Mouse (Mus musculus) right cerebral cortex, postnatal 4 days (tissue): ENCODE data around the gene Daam1.
"Not testable (repeated sequence)": the region's sequence is repeated elsewhere in the genome, so short reads cannot be mapped to it uniquely, and the experiment has no call there.

Experiments used
- DNase-seq: peaks from one replicate; pipeline ENCODE4 v3.0.0-alpha.2; 2022

The Daam1 gene

DNA sequence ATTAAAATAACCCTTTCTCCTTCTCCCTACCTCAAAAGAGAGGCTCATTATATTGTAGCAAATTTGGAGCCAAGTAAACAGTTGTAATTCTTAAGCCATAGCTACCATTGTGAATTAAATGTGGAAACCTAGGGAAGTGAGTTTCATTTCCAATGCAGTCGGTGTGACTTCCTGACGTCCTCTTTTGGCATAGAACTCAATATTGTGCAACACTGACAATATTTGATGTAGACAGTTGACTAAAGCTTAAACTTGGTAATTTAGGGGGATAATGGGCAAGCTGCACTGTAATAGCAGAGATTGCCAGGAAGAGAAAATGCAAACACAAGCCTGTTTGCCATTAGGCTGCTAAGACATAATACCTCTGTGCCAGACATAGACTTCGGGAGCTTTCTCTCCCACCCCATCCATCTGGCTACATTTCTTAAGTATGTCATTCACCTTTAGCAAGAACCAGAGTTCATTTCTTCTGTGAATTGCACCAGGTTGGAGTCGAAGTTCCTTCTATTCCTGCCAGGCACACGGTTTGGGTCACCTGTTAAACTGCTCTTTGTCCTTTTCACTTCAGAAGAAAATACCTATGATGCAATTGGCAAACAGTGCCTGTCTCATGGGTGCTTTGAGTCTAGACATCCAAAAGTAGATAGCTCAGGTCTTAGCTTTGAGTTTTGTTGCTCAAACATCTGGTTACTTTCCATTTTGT, 5.2 kb downstream of the Daam1 start:
- DNase-seq = no peak

GRCm38 (mm10) chr12:71836776-71837175, 5.9 kb downstream of the Daam1 start:
- no peak for DNase-seq

- DNase-seq = no peak
Measured at GRCm38 (mm10) chr12:71837576-71837975, 6.7 kb downstream of the Daam1 start.

- DNase-seq = no peak
Measured at GRCm38 (mm10) chr12:71838230-71838629, 7.4 kb downstream of the Daam1 start.

DNA sequence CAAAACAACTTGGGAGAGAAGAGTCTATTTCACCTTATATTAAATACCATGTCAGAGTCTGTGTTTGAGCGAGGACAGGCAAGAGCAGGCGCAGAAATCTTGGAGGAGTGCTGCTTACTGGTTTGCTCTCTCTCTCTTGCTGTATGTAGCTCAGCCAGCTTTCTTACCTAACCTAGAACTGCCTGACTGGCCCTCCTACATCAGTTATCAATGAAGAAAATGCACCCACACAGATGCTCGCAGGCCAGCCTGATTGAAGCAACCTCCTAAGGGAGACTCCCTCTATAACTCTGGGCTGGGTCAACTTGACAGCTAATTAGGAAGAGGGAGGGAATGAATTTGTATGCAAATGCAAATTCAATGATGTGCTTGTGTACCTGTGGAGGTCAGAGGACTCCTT, 8.8 kb downstream of the Daam1 start:
- DNase-seq = no peak

DNA sequence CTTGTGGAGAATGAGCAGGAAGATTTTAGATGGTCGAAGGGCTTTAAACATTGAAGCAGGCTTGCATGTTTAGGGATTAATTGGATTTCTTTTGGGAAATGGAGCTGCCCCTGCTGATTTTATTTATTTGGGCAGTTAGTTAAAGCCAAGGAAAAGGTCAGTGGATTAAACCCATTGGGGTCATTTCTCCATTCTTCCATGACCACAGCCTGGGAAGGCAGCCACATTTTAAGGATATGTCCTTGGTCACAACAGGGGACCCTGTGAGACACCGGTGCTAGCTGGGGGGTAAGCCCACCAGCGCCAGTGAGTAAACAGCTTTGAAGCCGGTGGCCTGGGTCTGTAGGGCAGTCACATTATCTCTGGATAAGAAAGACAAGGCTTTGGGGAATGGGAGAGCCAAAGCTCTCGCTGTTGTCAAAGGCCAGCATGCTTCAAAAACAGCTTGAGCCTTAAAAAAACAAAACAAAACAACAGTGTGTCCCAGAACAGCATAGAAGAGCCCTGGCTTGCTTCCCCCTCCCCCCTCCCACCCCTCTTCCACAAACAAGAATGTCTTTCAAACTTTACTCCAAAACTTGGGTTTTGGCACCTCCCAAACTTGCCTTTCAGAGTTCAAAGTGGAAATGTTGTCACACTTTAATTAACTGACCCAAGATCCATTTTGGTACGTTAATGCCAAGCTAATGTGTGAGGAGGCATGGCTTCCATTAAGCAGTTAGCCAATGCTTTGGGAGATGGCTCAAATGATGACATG, 9.7 kb downstream of the Daam1 start:
- no peak for DNase-seq

DNA sequence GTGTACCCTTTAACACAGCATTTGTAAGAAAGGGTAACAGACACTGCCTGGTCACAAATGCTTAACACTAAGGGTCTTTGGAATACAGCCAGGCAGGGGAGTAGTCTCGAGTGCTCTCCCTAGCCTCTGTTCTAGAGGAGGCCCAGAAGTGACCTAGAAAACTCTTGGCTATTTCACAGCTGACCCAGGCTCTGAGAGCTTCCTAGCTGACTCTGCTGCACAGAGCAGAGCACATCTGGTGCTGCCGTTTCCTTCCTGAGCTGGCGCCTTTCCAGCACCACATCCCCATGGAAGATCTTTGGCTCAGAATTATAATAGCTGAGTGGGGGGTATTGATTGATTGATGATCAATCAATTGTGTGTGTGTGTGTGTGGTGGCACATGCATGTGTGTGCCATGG, 11.1 kb downstream of the Daam1 start:
- DNase-seq = no peak

DNA sequence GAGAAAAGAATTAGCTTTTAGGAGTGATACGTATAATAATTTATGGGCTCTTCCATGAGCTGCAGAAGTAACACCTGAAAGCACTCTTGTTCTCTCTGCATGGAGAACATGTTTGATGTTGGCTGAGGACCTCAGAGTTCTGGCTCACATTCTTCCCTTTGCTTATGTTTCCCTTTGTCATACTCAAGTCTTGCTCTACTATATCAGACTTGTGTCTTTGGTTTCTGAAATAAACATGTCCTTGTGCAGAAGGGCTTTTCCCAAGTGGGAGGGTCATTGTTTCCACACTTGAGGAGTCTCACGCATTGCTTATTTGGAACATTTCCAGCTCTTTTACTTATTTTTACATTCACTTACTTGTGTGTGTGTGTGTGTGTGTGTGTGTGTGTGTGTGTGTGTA, 11.7 kb downstream of the Daam1 start:
- no peak for DNase-seq

DNA sequence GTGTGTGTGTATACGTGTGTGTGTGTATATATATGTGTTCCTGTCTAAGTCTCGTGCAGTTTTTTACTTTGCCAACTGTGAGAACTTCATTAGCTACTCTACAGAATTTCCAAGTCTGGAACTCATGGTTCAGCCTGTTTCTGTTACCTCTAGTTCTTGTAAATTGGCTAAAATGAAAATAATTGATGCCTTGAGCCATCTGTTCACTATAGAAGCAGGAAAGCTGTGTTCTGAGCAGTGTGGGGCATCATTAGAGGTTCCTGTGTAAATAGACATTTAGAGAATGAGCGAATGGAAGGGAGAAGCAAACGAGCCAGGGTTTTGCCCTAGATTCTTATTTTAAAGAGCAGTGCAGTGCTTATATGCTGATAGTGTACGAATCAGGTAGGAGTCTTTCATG, 14.6 kb downstream of the Daam1 start:
- no peak for DNase-seq

DNA sequence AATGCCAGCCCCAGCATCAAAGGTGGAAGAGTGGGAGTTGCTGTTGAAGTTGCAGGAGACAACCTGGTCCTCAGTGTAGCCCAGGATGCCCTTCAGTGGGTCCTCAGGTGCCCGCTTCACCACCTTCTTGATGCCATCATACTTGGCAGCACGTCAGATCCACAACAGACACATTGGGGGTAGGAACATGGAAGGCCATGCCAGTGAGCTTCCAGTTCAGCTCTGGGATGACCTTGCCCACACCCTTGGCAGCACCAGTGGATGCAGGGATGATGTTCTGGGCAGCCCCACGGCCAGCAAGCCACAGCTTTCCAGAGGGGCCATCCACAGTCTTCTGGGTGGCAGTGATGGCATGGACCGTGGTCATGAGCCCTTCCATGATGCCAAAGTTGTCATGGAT, 15.5 kb downstream of the Daam1 start:
- not testable (repeated sequence) for DNase-seq

DNA sequence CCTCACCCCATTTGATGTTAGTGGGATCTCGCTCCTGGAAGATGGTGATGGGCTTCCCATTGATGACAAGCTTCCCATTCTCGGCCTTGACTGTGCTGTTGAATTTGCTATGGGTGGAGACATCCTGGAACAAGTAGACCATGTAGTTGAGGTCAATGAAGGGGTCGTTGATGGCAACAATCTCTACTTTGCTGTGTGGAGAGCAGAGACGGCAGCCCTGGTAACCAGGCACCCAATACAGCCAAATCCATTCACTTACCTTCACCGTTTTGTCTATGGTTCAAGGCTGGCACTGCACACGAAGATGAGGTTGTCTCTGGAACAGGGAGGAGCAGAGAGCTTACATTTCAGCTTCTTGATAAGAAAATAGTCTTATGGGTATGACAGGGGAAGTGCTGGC, 16.1 kb downstream of the Daam1 start:
- DNase-seq = not testable (repeated sequence)

DNA sequence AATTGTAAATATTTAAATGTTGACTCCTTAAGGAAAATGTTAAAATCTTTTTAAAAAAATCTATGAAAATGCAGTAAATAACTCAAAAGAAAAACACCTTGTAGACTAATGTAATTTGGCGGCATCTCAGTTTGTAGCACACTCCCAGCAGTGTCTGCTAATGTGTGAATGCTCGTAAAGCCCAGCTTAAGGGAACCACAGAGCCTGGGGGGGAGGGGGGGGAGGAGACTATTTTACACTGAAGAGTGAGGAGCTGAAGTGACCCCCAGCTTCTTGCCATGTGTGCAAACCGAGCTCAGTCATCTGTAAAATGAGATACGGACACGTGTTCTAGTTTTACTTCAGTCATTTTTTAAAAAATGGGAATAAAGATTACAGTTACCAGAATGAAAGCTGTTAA, 16.7 kb downstream of the Daam1 start:
- DNase-seq = no peak

GRCm38 (mm10) chr12:71848037-71848776, 17.3 kb downstream of the Daam1 start:
- DNase-seq = no peak

DNA sequence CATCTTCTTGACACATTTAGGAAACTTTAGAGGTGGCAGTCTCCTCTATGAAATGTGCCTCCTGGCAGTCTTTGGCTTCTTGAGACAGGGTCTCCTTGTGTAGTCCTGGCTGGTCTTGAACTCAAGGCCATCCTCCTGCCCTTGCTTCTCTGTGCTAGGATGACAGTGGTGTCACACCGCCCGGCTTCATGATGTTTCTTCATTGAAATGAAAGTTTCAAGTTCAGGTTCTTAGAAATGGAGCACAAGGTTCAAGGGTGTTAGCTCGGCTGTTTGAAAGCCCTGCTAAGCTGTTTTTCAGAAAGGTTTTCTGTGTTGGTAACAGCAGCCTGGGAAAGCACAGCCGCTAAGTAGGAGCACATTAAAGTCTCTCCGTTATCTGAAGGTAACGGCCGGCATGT, 18.2 kb downstream of the Daam1 start:
- no peak for DNase-seq

DNA sequence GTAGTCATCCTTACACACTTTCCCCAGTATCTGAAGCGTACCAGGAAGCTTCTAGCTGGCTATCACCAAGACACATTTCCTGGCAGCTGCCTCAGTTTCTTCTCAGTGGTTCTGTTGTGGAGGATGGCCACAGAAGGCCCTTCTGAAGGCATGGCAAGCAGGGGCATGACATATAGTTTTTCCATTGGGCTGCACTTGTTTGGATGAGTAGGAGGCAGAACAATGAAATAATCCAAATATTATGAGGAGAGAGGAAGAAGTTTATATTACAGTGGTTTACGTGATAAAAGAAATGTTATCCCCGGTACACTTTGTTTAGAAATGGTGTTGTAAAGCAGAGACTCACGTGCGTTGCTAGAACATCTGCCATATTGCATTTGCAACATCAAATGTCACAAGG, 19.3 kb downstream of the Daam1 start:
- DNase-seq = no peak

GRCm38 (mm10) chr12:71852678-71853077, 21.8 kb downstream of the Daam1 start:
- no peak for DNase-seq

DNA sequence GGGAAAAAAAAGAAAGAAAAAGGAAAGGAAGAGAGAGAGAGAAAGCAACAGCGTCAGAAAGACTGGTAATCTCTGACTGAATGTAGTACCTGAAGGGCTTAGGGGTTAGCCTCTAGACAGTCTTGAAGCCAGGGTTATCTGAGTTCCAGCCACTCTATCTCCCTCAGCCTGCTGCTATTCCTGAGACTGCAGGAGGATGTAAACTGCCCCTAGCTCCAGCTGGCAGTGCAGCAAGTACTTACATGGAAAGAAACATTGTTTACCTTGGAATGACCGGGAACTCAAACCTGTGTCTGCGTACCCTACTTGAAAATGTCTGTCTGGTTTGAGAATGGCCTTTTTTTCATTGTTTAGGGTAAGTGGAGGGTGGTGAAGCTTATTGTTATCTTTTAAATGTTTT, 22.8 kb downstream of the Daam1 start:
- DNase-seq = no peak

- no peak for DNase-seq
Measured at GRCm38 (mm10) chr12:71854191-71854590, 23.3 kb downstream of the Daam1 start.

DNA sequence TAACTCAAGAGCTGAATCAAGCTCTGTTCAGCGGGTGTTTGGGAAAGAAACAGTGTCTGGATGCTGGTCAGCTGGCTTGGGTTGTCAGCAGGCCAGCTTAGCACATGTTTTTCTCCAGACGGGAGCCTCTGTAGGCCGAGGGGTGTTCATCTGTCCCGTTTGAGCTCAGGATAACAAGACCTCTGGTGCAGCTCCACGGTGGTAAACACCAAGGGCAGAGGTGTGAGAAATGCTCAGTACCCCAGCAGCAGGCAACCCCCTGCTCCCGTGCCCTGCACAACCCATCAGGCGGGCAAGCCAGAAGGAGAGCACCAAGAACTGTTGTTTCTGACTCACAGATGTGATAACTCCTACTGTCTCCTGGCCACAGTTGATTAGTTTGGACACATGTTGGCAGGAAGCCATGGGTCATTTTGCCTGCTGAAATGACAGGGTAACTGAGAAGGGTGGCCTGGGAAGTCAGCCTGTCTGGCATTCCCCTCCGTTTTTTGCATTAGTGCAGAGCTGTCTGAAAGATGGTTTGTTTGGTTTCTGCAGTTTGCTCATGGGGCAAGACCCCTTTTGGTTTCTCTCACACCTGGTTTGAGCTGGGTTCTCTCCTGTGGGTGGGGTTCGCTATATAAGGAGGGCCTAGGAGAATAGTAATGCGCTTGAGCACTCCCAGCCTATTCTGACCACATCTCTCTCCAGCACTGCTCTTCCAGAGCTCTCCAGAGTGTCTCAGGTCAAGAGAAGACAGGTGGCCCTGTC, 25.0 kb downstream of the Daam1 start:
- DNase-seq = peak; percentile 20

DNA sequence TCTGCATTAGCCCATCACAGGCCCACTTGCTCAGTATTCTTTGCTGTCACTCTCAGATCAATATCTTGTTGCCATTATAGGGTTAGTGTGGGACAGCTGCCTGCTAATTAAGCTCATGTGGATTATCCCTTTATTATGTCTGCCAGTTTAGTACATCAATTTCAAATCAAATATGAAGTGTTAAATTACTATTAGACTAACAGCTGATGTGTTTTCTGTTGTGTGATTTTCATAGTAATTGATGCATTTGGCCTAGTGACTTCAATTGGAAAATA, 25.5 kb downstream of the Daam1 start:
- no peak for DNase-seq

GRCm38 (mm10) chr12:71859096-71859495, 28.2 kb downstream of the Daam1 start:
- no peak for DNase-seq

DNA sequence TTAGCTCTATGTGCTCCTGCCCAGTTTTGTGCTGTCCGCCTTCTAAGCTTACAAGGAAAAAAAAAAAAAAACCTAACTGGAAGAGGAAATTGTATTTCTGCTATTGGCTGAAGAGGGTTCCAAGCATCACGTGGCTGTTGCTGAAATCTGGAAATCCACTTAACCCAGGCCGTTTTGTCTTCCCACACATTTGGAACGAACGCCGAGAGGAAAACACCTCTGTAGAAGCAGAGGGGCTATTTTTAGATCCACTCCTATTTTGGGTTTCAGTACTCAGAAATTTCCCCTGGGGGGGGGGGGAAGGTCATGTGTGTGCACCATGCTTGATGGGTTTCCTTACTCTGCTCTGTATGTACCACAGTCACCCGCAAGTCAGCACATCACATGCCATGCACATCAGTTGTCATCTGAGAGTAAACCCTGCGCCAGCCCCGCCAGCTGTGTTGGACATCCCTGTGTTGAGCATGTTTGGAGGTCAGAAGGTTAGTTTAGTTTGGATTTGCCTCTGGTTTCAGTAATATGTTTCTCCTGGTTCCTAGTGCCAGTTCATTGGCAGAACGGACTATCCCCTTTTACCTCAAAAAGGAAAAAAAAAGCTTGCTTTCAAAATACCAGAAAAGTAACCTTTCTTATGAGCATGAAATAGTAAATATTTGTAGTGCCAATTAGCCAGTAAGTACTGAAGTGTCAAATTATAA, 33.1 kb downstream of the Daam1 start:
- DNase-seq = no peak

DNA sequence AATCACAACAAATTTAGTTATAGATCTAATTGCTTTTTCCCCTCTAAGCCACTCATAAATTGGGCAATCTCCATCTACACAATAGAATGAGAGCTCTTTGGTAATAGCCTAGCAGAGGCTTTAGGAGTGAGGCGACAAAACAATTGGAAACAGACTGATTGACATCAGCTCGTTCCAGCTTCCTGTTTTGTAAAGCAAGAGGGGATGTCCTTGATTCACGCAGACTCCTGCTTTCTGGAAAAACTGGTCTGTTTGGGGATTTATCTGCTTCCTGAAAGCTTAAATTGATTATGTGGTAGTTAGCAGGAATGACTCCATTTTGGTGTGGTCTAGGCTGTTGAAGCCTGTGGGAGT, 33.6 kb downstream of the Daam1 start:
- no peak for DNase-seq
